Mouse (Mus musculus): ENCODE measurements around the gene Dennd4c. TPM values are rescaled to one million over a fixed set of nuclear protein-coding genes. Genes with fewer than 3 reads are reported as not detected.
A peak's percentile ranks its signal among the peaks of the same experiment; 100 is the strongest.

Dennd4c gene
- polyA plus RNA-seq, 1 experiment from 2014 or later = 3.2 TPM

DNA sequence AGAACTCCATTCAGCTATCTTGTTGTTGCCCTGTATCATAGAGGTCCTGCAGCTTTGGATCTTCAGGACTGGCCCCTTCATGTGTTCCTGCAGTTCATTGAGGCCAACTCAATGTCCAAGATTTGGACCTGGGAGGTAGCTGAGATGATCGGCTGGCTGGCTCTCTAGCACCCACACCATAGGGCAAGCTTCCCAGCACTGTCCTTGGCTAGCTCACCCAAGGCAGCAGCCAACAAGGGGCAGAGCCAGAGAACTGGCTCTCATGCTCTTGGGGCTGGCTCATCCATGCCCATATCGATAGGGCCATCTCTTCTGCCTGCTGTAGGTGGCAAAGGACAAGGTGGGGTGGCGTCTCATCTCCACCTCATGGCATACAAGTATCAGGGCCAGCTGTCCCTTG is 97.0 kb downstream of the Dennd4c start:
- Histone ChIP-seq H3K4me2 (ENCODE audit: low read length) (no peak overlapping the region), H3K27me3 (replicated peaks; ENCODE audit: control insufficient read depth, insufficient read depth, low read length) (no peaks in the 10 kb centered on the region), H3K4me3 (ENCODE audit: low read length) (no peak overlapping the region), H3K36me3 (ENCODE audit: control insufficient read depth, insufficient read depth, low read length) (peaks cover 19% of the 10 kb centered on the region), H3K9me3 (ENCODE audit: control insufficient read depth, low read length) (no peaks in the 10 kb centered on the region), H3K4me1 (ENCODE audit: control insufficient read depth, insufficient read depth, low read depth, low read length) (no peaks in the 10 kb centered on the region), H3K9ac (ENCODE audit: low read depth, low read length) (no peak overlapping the region), H3K27ac (ENCODE audit: low read depth, low read length) (no peak overlapping the region)
- ATAC-seq = no peak
- 100% methylated on average over 3 of the region's 3 CpGs for WGBS

DNA sequence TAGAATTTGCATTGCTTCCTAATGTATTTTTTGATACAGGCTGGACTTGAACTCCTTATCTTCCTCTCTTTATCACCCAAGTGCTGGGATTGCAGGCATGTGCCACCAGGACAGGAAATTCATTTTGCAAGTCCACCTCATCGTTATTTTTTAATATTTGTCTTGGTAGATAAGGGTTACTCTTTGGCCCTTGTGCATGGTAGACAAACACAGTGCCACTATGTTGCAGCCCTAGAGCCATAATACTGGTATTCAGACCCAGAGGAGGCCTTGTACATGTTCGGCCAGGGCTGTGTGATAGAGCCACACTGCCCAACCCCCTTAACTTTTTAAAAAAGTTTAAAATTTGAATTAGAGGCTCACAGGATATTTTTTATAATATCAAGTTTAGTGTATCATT is 98.9 kb downstream of the Dennd4c start:
- 92% methylated on average over 2 of the region's 2 CpGs for whole genome bisulfite sequencing
- Histone ChIP-seq H3K9me3 (ENCODE audit: control insufficient read depth, low read length) (no peaks in the 10 kb centered on the region), H3K36me3 (ENCODE audit: control insufficient read depth, insufficient read depth, low read length) (peaks cover 11% of the 10 kb centered on the region)

DNA sequence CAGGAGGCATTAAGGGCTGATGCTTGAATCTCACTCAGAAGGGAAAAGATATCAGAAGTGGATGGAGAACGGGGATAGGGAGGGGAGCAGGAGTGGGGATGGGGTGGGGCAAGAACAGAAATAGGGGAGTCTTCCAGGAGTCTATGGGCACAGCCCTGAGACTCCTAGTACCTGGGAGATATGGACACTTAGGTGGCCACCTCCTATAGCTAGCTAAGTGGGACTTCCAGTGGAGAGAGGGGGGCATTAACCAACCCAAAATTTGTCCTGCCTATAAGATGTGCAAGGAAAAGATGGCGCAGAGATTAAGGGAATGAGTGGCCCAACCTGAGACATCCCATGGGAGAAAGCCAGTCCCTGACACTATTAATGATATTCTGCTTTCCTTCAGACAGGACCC is 103.0 kb downstream of the Dennd4c start:
- peaks cover 24% of the 10 kb centered on the region for H3K36me3 ChIP-seq (ENCODE audit: control insufficient read depth, insufficient read depth, low read length)
- no peak overlapping the region for H3K27ac ChIP-seq (ENCODE audit: low read depth, low read length)
- peak; percentile 53; the same call in 1 of the 2 replicates for ATAC-seq
- no peak overlapping the region for H3K4me3 ChIP-seq (ENCODE audit: low read length)
- 82% methylated on average over 2 of the region's 2 CpGs for WGBS
- no peaks in the 10 kb centered on the region for H3K9me3 ChIP-seq (ENCODE audit: control insufficient read depth, low read length)
- no peaks in the 10 kb centered on the region for H3K27me3 ChIP-seq (replicated peaks; ENCODE audit: control insufficient read depth, insufficient read depth, low read length)
- H3K4me1 ChIP-seq (ENCODE audit: control insufficient read depth, insufficient read depth, low read depth, low read length) = peaks cover 8% of the 10 kb centered on the region; the same call in 1 of the 2 replicates
- H3K9ac ChIP-seq (ENCODE audit: low read depth, low read length) = no peak overlapping the region
- H3K4me2 ChIP-seq (ENCODE audit: low read length) = no peak overlapping the region

More for the DNA sequence above, 98.9 kb downstream of the Dennd4c start:
- Histone ChIP-seq H3K4me1 (ENCODE audit: control insufficient read depth, insufficient read depth, low read depth, low read length) (no peaks in the 10 kb centered on the region), H3K27ac (ENCODE audit: low read depth, low read length) (no peak overlapping the region), H3K4me3 (ENCODE audit: low read length) (no peak overlapping the region), H3K4me2 (ENCODE audit: low read length) (no peak overlapping the region), H3K27me3 (replicated peaks; ENCODE audit: control insufficient read depth, insufficient read depth, low read length) (no peaks in the 10 kb centered on the region), H3K9ac (ENCODE audit: low read depth, low read length) (no peak overlapping the region)
- no peak for ATAC-seq

DNA sequence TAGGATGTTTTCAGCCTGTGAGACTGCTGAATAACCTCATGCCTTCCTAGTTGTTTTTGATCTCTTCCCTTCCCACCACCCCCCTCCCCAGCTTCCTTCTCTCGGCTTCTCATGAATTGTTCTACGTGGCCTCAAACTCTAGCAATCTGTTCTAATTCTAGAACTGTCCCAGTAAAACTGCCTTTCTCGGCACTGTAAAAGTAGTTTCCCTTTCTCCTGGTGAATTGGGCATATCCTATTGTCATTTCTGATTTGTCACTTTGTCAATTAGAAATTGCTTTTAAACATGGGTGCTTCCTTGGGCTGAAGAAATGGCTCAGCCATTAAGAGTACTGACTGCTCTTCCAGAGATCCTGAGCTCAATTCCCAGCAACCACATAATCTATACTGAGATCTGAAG is 103.7 kb downstream of the Dennd4c start:
- H3K4me1 ChIP-seq (ENCODE audit: control insufficient read depth, insufficient read depth, low read depth, low read length) = peaks cover 8% of the 10 kb centered on the region; the same call in 1 of the 2 replicates
- no peaks in the 10 kb centered on the region for H3K9me3 ChIP-seq (ENCODE audit: control insufficient read depth, low read length)
- no peak overlapping the region for H3K4me3 ChIP-seq (ENCODE audit: low read length)
- ATAC-seq = no peak
- 68% methylated on average over 3 of the region's 3 CpGs for WGBS
- no peak overlapping the region for H3K27ac ChIP-seq (ENCODE audit: low read depth, low read length)
- no peaks in the 10 kb centered on the region for H3K27me3 ChIP-seq (replicated peaks; ENCODE audit: control insufficient read depth, insufficient read depth, low read length)
- no peak overlapping the region for H3K9ac ChIP-seq (ENCODE audit: low read depth, low read length)
- H3K4me2 ChIP-seq (ENCODE audit: low read length) = no peak overlapping the region
- H3K36me3 ChIP-seq (ENCODE audit: control insufficient read depth, insufficient read depth, low read length) = peaks cover 24% of the 10 kb centered on the region

DNA sequence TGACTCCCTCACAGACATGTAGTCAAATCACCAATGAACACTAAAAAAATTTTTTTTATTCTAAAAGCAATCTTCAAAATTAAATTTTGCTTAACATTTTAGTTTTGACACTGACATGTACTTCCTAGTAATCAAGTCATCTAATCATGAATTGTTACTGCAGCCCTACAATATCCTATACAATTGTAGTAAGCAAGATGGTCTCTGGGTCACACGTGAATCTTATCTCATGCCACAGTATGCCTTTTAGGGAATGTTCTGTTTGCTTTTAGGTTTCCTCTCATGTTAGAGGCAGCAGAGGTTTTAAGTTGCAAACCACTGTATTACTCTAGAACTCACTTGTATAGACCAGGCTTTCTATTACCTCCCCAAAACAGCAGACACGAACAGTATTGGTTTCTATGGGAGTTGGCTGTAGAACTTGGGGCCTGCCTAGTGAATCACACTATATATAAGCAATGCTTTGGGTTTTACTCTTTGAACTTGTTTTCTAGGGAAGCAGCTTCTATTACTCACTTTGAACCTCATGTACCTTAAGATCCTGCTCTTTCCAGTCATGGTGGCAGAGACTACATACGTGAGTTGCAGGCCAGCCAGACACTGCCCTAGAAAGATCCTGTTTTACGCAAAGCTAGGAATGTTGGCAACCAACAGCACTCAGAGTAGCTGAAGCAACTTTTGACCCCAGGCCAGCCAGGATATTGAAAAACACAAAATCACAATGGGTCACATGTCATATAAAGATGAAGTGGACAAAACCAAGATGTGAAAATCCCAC is 104.6 kb downstream of the Dennd4c start:
- H3K36me3 ChIP-seq (ENCODE audit: control insufficient read depth, insufficient read depth, low read length) = peaks cover 21% of the 10 kb centered on the region
- H3K4me3 ChIP-seq (ENCODE audit: low read length) = no peak overlapping the region
- H3K4me2 ChIP-seq (ENCODE audit: low read length) = no peak overlapping the region
- no peak overlapping the region for H3K9ac ChIP-seq (ENCODE audit: low read depth, low read length)
- H3K27me3 ChIP-seq (replicated peaks; ENCODE audit: control insufficient read depth, insufficient read depth, low read length) = no peaks in the 10 kb centered on the region
- H3K4me1 ChIP-seq (ENCODE audit: control insufficient read depth, insufficient read depth, low read depth, low read length) = peaks cover 9% of the 10 kb centered on the region; the same call in 1 of the 2 replicates
- no peaks in the 10 kb centered on the region for H3K9me3 ChIP-seq (ENCODE audit: control insufficient read depth, low read length)
- H3K27ac ChIP-seq (ENCODE audit: low read depth, low read length) = no peak overlapping the region
- ATAC-seq = no peak
- WGBS = 89% methylated on average over 4 of the region's 4 CpGs

DNA sequence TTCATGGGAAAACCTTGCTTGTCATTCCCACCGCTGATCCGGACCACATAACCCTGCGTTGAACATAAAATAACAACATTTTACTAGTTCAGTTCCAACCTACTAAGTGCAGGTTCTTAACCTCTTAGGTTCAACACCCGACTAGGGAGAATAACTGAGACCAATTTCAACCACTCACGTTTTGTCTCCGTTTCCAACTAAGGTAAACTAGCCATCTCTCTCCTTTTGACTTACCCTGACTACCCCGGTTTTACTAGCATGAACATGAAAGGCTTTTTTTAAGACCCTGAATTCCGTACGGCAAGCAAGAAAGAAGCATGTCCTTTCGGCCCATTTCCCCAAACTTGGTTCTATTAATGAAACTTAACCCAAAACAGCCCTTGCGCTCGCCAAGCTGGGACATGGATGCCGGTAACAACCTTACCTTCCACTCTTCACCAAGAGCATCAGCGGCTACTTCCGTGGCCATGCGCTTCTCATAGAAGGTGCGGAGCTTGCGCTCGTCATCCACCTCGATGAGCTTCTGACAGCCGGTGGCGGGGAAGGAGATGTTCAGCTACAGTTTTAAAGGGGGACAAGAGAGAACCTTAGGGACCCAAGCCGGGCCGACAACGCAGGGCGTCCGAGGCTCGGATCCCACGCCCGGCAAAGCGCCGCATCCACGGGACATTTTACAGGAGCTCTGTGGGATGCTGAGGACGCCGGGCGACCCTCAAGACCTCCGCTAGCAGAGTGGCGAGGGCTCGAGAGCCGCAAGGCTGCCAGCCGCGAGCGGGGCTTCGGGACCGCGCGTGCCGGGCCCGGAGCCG is 108.2 kb downstream of the Dennd4c start:
- no peak for ATAC-seq
- Histone ChIP-seq H3K9ac (ENCODE audit: low read depth, low read length) (peak overlapping the region; percentile 100), H3K4me3 (ENCODE audit: low read length) (peak overlapping the region; percentile 91), H3K9me3 (ENCODE audit: control insufficient read depth, low read length) (no peaks in the 10 kb centered on the region), H3K27ac (ENCODE audit: low read depth, low read length) (peak overlapping the region; percentile 94), H3K4me2 (ENCODE audit: low read length) (peak overlapping the region; percentile 60), H3K4me1 (ENCODE audit: control insufficient read depth, insufficient read depth, low read depth, low read length) (peaks cover 15% of the 10 kb centered on the region; the same call in 1 of the 2 replicates), H3K36me3 (ENCODE audit: control insufficient read depth, insufficient read depth, low read length) (peaks cover 17% of the 10 kb centered on the region), H3K27me3 (replicated peaks; ENCODE audit: control insufficient read depth, insufficient read depth, low read length) (no peaks in the 10 kb centered on the region)
- WGBS = 2% methylated on average over 50 of the region's 50 CpGs

DNA sequence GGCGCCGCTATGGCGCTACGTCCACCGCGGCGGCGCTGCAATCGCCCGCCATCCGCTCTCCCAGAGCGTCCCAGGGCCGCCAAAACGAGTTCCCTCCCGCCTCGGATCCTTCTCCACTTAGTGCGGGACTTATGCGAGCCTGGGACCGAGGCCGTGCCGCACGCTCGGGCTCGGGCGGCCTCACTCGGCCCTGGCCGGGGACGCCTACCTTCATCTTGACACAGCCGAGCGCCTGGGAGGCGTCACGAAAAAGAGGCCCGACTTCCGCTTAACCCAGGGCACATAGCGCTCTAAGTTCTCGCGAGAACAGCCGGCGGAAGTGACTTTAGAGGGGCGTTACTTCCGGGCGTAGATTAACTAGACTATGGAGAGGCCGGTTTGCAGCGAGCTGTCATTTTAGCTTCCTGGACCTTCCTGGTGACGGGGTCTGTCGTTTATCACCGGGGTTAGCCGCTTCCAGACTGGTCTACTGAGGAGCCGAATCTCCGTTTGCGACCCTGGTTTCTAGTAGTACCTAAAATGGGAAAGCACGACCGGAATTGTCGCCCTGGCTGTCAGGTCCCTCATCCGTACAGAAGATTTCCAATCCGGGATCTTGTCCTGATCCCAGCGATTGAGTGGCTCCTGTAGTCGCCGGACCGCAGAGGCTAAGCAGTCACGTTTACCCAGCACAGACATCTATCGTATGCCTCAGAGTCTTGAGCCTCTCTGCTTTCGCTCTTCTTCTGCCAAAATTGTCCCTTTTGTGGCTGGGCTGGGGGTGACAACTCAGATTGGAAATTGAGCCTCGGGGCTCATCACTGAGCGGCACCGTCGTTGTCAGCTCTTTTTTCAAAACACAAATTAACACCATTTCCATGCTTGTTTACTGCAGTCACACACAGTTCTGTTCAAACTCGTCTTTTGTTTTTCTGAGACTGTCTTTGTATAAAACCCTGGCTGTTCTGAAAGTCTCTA is 109.0 kb downstream of the Dennd4c start, which contains the start of gene Rps6:
Rps6 (minus strand) TSS at position 300 of the 957 bp plus-strand sequence.
- H3K4me2 ChIP-seq (ENCODE audit: low read length) = peak within 1 kb of the TSS; percentile 86
- H3K9ac ChIP-seq (ENCODE audit: low read depth, low read length) = peak within 1 kb of the TSS; percentile 100
- under 1% methylated on average over 62 of the region's 68 CpGs for WGBS
- ATAC-seq = peak; percentile 99
- H3K27me3 ChIP-seq (replicated peaks; ENCODE audit: control insufficient read depth, insufficient read depth, low read length) = no peaks in the 10 kb centered on the region
- H3K4me1 ChIP-seq (ENCODE audit: control insufficient read depth, insufficient read depth, low read depth, low read length) = peaks cover 15% of the 10 kb centered on the region; the same call in 1 of the 2 replicates
- H3K27ac ChIP-seq (ENCODE audit: low read depth, low read length) = peak within 1 kb of the TSS; percentile 95
- H3K36me3 ChIP-seq (ENCODE audit: control insufficient read depth, insufficient read depth, low read length) = peaks cover 17% of the 10 kb centered on the region
- no peaks in the 10 kb centered on the region for H3K9me3 ChIP-seq (ENCODE audit: control insufficient read depth, low read length)
- peak within 1 kb of the TSS; percentile 91 for H3K4me3 ChIP-seq (ENCODE audit: low read length)

DNA sequence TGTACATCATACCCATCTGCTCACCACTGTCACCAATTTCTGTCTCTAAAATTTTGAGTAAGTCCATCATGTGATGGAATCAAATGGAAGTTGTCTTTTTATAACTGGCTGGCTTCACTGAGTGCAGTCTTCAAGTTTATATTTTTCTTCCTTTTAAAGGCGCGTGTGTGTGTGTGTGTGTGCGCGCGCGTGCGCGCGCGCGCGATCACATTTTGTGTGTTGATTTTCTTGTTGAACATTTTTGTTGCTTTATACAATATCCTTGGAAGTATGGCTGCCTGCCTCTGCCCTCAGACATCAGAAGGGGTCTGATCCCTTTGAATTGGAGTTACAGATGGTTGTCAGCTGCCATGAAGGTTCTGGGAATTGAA is 109.7 kb downstream of the Dennd4c start:
- Histone ChIP-seq H3K27me3 (replicated peaks; ENCODE audit: control insufficient read depth, insufficient read depth, low read length) (no peaks in the 10 kb centered on the region), H3K4me2 (ENCODE audit: low read length) (peak overlapping the region; percentile 86), H3K9ac (ENCODE audit: low read depth, low read length) (peak overlapping the region; percentile 89), H3K4me1 (ENCODE audit: control insufficient read depth, insufficient read depth, low read depth, low read length) (peaks cover 15% of the 10 kb centered on the region; the same call in 1 of the 2 replicates), H3K27ac (ENCODE audit: low read depth, low read length) (peak overlapping the region; percentile 95), H3K9me3 (ENCODE audit: control insufficient read depth, low read length) (no peaks in the 10 kb centered on the region), H3K36me3 (ENCODE audit: control insufficient read depth, insufficient read depth, low read length) (peaks cover 13% of the 10 kb centered on the region), H3K4me3 (ENCODE audit: low read length) (peak overlapping the region; percentile 91)
- no peak for ATAC-seq
- WGBS = 55% methylated on average over 12 of the region's 12 CpGs
